Mouse (Mus musculus) CD4-positive helper T cell, adult 2 months (primary cell): ENCODE measurements around the gene Hdac4.
A peak's percentile ranks its signal among the peaks of the same experiment; 100 is the strongest.

ENCODE experiments used
- DNase-seq: peaks from one replicate; pipeline ENCODE4 v3.0.0-alpha.2; 2012; ENCODE audit warnings: low read depth, missing footprints, low spot score

The Hdac4 gene

DNA sequence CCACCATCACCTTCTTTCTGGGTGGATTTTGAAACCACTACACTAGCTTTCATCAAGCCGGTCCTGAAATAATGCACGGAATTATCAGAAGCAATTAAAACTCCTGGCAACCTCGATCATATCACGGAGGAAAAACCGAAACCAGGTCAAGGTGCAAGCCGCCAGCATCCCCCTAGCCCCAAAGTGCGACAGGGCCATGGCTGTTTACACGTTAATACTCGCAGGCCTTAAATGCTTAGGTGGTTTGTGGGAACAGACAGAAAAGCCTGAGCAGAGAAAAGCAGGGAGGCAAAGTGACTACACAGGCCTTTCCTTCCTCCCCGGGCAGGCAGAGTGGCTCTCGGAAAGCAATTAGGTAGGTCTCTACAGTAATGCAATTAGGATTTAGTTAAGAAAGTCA is 16.4 kb downstream of the Hdac4 start:
- peak; percentile 52 for DNase-seq

DNA sequence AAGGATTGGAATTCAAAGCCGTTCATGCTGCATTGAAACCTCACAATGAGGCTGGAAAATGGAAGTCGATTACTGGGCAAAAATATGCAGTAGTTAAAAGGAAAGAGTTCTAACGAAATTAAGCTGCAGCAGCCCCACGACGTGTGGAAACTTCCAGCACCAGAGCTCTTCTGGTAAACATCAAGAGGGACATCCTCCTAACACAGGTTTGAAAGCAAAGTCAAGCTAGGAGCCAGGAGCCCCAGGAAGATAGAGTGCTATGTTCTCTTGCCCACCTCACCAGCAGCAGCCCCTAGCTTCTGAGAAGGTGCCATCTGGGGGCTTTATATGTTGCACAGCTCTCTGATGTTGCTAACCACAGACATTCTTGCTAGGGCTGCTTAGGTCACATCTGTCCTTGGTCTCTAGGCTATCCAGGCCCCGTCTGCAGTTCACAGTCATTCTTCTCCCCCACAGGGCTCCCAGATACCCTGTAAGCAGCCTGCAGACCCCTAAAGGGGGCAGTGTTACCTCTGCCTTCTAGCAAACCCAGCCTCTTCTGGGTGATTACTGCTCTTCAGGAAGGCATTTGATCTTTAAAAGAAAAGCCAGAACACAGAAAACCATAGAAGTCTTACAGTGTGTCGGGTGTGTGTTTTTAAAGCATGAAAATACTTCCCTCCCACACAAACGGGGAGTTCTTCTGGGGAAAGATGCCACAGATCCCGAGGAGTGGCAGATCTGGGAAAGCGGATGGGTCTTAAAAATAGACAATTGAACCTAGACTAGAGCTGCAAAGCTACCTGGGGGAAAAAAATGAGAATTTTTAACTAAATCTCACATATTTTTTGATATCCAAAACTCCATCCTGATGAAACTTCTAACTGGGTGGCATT is 17.2 kb downstream of the Hdac4 start:
- DNase-seq = peak; percentile 76

DNA sequence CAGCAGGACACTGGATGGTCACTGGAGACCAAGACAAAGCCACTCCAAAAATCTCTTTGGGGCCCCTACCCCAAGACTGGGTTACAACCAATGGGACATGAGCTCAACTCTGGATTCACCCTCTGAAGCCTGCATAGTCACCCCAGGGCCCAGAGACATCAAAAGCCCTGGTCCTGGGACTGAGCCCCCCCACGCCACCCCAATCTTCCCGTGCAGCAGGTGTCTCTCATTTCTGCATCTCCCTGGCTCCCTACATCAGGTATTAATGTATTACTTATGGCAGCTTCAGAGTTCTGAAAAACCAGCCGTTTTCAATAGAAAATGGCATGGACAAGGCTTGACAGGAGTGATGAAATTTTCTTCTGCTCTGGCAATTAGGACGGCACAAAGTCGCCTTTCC is 17.9 kb downstream of the Hdac4 start:
- no peak for DNase-seq

DNA sequence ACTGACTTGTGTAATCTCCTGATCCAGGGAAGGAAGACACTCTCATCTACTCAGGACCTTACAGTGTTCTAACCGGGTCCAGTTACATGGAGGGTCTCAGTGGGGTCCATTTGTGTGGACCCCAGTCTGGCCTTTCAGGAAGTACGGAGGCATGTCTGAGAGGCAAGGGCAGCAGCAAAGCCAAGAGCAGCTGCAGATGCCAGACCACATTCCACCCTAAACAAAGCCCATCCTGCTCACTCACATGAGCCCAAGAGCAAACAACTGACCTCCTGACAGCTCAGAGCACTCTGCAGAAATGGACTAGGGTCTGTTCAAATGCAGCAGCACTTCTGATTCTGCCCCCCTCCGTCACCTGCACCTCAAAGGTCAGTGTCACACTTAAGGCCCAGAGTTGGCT is 18.3 kb downstream of the Hdac4 start:
- DNase-seq = no peak

DNA sequence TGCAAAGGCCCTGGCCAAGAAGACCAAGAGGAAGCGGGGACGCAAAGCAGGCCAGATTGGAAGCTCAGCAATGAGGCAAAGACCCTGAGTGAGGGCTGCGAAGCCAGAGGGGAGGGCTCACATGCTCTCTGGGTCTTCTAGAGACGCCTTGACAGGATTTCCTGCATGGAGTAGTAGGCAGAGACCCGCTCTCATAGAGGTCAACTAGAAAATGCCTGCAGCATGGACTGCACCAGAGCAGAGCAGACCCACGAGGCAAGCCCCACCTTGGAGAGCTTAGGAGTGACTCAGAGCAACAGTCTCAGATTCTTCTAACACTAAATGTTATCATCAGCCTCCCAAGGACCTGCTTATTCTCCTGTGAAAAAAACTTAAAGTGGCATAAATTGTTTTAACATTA is 20.2 kb downstream of the Hdac4 start:
- DNase-seq = no peak

DNA sequence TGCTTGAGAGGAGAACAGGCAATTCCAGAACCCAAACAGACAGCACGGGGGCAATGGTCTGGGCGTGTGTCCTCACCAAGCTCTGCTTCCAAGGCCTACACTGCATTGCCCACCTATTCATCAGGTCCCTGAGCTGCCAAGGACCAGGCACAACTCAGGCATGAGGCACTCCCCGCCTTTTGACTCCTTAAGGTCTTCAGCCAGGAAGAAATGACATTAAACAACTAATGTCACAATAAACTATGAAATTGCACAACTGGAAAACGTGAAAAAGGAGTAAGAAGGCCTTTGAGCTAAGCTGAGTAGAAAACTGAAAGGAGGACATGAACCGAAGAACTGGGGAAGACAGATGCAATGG is 20.6 kb downstream of the Hdac4 start:
- no peak for DNase-seq

DNA sequence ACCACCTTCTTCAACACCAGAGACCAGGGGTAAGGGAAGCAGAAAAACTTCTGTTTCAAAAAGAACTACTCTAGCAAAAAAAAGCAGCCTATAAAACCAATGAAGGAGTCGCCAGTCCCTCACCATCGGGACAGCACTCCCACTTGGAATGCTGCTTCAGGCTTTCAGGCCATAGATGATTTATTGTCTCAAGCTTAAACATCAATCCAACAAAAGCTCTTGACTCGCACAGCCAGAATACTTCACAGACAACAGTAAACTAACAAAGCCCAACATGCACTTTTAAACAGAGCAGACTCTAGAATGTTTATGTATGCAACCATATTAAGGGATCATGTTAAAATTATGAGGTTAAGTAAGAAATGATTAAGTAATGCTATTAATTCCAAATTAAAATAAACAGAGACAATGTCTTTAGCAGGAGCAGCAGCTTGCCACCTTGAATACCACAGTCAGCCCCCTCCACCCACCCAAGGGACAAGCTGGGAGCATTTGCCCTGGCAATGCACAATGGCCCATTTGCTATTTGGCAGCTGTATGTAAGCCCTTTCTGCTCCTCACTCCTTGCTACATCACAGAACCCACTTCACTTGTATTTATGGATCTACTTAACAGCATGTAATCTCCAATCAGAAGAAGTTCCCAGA is 21.1 kb downstream of the Hdac4 start:
- DNase-seq = no peak

DNA sequence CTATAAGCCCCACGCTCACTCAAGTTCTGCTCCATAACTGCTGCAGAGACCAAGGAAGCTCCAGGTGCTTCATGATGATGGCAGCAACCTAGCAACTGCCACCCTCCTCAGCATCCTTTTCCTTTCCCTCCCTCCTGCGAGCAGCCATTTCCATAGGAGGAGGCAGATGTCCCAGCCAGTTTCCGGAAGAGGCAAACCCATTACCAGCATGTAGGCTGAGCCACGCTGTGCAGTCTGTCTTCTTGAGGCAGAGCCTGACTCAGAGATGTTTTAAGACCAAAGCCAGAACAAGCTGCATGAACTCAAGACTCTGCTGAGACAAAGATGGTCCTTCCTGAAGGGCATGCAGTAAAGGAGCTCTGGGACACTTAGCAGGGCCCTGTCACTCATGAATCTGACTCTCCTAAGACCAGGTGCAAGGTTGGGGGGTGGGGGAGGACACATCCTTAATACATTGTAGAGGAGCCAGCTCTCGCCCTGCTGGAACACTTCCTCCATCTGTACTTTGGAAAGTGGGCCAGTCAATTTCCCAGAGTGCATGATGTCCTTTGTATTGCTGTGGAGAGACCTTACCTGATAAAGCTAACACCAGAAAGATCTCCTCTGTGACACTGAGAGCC is 24.8 kb downstream of the Hdac4 start:
- DNase-seq = no peak

DNA sequence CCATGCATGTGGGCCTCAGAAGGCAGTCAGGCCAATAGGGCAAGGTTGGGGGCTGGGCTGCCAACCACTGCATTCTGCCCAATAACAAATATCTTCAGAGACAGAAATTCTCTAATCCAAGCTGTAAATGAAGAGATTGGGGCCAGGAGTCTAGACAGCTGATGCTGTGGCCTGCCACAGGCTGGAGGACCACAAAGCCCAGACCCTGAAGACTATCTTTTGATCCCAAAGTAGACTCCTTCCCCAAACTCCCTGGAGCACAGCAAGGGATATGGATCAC is 25.8 kb downstream of the Hdac4 start:
- no peak for DNase-seq

DNA sequence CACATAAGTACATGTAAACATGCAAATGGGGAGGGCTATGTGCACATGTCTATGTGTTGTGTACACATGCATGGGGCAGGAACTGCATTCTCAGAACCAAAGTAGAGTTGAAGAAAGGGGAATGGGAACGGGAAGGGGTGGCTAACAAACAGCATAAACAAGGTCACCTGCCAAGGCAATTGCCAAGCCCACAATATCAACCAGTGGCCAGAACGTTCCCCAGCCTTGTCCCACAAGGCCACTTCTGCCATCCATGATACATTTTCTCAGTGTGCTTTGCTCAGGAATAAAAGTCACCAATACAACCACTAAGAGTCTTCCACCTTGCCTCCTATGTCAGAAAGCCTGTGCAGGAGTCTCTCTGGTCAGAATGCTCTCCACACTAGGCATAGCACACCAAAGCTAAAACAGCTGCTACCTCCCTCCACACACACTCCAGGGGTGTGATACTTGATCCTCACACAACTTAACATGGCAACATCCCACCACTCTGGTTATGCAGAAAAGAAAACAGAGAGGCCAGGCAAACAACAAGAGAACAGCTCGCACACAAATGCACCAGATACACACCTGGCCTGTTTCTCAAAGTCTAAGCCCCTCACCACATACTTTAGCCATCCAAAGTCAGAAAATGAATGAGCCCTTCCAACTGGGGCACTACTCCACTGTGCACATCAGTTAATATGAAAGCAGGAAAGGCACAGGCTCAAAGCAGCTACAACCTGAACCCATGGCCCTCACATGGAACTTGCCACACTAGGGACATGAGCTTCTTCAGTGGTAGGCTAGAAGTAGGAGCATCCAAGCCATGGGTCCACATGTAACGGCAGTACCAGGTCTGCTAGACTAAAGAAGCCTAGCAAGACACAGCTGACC is 26.4 kb downstream of the Hdac4 start:
- no peak for DNase-seq

DNA sequence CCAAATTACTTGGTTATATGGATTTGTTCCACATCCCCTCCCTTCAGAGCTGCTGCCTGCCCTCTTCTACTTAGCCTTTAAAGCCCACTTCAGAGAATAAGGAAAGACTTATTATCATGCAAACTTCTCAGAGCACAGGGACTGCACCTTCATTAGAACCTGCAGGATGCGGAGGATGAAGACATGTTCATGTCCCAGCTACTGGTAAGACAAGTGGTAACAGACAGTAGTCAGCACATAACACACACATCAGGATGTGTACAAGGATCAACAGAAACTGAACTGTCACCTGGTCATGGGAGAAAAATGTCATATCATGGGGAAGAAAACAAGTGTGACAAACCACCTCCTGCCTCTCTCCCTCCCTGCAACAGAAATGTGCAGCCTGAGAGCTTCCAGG is 31.6 kb downstream of the Hdac4 start:
- no peak for DNase-seq

DNA sequence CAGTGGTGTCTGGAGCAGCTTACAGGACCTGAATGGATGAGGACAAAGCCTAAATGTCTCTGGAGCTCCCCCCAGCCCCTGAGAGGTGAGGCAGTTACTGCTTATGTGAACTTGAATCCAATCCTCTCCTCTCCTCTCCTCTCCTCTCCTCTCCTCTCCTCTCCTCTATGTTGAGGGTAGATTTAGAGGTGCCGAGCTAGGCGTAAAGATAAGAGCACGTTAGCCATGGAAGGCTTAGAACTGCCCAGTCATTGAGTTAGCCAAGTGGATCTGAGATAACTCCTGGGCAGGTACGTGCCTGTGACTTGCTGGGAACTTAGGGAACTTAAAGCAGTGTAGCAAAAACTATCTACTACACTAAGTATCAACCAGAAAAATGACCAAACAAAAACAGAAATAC is 35.7 kb downstream of the Hdac4 start:
- no peak for DNase-seq

DNA sequence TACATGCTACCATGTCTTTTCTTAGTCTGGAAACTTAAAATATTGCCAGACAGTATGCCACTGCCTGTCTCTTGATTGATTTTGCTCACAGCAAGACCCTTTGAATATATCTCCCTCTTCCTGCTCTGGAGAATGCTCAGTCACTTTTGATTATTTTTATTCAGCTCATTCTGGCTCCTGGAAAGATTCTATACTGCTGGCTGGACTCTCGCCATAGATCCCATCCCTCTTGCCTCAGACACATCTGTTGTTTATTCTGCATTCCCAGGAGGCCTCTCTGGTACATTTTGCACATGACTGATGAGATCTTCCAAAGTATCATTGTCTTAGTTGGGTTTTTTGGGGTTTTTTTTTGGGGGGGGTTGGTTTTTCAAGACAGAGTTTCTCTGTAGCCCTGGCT is 45.3 kb downstream of the Hdac4 start:
- no peak for DNase-seq

DNA sequence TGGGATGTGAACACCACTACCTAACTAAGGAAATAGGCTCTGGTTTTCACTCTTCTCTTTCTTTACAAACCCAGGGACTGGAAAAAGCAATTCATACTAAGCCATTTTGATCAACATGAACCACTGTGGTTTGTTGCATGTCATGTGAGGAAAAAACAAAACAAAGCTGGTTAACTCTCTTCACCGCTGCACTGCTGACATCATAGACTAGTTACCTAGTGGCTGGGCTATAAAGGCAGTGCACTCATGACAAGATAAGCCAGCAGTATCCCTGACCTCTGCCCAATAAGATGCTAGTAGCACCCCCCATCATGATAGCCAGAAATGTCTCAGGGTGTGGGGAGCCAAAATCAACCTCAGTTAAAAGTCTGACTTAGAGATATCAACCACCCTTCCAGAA is 47.0 kb downstream of the Hdac4 start:
- DNase-seq = peak; percentile 21

DNA sequence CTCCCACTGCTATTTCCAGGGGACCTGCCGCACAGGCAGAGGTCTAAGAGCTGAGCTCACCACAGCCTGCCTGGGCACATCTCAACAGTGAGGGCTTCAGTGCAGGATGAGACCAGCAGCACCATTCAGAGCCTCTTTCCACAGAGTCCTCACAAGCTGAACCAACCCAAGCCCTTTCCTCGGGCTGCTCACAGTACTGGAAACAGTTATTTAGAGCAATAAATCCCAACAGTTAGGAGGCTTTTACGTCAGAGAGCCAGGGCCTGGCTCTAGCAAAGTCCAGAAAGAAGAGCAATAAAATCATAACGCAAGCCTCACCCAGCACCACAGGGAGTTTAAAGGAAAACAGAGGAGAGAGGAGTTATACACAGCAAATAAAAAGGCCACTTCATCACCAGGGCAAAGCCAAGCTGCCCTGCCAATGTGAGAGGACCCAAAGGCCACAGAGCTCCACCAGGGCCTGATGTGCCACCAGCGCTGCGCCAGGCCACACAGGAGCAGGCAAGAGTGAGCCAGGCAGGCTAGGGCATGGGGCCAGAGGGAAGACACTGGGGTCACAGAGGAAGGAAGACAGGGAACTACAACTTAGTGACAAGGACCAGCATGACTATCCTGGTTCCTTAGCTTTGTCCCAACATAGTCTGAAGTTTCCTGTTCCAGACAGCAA is 50.5 kb downstream of the Hdac4 start:
- no peak for DNase-seq

DNA sequence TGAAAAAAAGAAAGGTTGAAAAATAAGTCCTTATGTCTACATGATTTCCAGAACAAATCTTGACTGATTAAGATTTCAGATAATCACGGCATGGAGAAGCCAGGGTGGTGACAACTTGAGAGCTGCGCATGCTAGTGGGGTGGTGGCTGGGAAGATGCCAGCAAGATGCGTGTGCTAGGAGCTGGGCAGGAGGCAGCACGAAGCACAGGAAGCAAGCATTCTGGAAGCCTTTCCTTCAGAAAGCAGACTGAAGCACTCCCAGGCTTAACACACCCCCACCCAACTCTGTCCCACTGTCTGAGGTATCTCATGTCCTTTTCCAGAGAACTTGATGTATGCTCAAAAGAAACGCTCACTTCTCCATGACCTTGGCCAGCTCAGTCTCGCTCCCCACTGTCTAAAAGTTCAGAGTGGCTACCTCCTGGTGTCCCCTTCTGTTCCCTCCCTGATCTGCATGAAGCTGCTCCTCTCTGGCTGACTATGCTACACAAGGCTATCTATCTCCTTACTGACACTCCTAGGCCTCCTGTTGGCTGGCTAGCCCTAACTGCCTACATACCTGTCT is 52.1 kb downstream of the Hdac4 start:
- no peak for DNase-seq

DNA sequence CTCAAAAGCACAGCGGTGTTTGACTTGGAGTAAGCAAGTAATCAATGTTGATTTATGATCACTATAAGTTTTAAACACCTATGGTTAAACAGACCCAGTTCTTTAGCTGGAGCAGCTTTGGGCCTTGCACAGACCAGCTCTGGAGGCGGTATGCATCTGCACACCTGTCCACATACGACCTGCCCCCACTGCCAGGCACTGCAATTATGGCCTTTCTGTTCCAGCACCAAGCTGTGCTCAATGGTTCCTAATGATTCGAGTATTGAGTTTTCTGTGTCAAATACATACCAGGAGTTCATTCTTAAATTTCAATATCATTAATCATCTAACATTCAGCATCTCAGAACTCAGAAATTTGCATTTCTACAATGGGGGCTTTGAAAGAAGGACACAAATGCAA is 52.7 kb downstream of the Hdac4 start:
- no peak for DNase-seq

DNA sequence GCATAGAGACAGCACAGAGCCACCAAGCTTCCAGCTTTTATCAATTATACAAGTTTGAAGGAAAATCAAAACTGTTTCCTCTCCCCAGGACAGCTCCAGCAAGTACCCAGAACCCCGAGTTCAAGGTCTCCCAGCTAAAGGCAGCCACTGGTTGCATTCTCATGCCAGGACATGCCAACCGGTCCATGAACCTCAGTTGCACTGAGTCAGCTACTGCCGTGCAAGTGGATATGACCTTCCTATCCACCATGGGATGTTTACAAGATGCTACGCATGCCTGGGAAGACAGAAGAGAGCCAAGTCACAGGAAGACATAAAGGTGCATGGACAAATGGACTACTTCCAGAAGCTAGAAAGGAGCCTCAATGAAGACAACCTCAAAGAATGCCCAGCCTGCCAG is 56.5 kb downstream of the Hdac4 start:
- no peak for DNase-seq

DNA sequence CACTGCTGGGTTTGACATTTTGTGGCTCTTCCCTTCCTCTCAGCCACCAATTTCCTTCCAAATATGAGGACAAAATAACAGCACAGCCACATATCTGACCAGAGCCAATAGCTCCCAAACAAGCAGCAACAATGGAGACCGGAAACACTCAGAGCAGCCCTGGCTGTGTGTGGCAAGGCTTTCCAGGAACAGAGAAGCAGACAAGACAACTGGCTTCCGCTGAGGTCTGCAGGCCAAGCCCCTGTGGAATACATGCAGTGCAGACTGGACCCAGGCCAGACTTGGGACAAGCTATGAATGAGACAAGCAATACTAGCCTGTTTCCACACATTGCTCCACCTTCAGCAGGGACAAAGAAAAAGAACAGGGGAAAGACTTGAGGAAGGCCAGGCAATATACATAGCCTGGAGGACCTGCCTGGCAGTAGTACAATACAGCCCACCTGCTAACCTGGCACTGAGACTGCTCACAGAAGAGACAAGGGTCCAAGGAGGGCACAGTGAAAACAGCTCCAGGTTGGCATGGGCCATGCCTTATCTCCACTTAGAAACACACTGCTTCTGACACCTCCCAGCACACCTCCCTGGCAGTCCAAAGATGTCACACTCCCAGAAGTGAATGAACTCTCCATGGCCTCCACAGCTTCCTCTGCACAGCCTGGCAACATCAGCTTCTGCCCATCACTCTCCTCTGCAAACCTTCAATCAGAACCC is 58.2 kb downstream of the Hdac4 start:
- no peak for DNase-seq

DNA sequence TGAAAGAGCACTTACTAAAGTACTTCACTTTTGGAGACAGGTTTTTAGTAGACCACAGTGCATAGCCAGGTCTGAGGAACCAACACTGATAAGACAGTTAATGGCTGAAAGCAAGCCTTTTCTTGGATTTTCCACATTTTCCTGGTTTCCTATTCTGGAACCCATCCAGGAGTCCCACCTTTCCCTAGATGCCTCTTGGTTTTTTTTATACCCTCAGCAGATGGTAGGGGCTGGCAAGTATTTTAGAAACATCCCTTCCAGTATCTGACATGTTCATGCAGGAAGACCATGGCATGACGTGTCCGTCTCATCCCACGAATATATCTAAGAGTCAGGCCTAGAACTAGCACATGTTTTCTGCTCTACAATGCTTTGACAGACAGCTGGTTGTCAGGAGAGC is 59.1 kb downstream of the Hdac4 start:
- DNase-seq = no peak

DNA sequence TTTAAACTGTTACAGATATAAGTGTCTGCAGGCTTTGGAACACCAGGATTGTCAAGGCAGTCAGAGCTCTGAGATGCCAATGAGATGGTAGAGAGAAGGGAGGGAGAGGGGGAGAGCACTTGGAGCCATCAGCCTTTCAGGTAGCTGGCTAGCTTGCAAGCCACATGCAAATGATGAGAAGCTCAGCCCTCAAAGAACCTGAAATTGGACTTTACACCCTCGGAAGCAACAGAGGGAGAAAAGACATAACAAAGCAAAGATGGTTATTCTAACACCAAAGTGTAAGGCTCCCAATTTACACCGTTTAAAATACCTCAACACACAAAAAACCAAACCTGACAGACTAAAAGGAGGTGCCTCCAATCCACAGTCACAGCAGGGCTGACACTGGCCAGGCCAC is 63.3 kb downstream of the Hdac4 start:
- no peak for DNase-seq
